Mouse (Mus musculus) erythroblast, embryonic 14.5 days (primary cell): ENCODE results near the gene Hmgxb4. TPM values are rescaled to one million over a fixed set of nuclear protein-coding genes. Genes with fewer than 3 reads are reported as not detected.
"Not testable (repeated sequence)": the region's sequence is repeated elsewhere in the genome, so short reads cannot be mapped to it uniquely, and the experiment has no call there.

Source experiments
- H3K27me3 ChIP-seq: 2 replicates; pipeline ENCODE4 v1.6.1; 2012; ENCODE audit warnings: inconsistent platforms; ENCODE audit not compliant: control insufficient read depth
- H3K36me3 ChIP-seq: 2 replicates; pipeline ENCODE4 v1.6.1; 2012; ENCODE audit warnings: mild to moderate bottlenecking, inconsistent platforms; ENCODE audit not compliant: control insufficient read depth
- H3K4me1 ChIP-seq: 2 replicates; pipeline ENCODE4 v1.6.1; 2012; ENCODE audit warnings: inconsistent platforms; ENCODE audit not compliant: control insufficient read depth
- H3K4me3 ChIP-seq: replicated peaks from 2 replicates; pipeline ENCODE3; 2012; ENCODE audit warnings: moderate library complexity, mild to moderate bottlenecking, inconsistent platforms
- H3K9me3 ChIP-seq: 2 replicates; pipeline ENCODE4 v1.6.1; 2012; ENCODE audit warnings: low read length, inconsistent platforms, mixed read lengths; ENCODE audit not compliant: control insufficient read depth
- GATA1 ChIP-seq: IDR thresholded peaks from 2 replicates; pipeline ENCODE4 v1.6.1; 2012; ENCODE audit warnings: low read length, inconsistent platforms, mixed read lengths
- TAL1 ChIP-seq: IDR thresholded peaks from 3 replicates; pipeline ENCODE4 v1.6.1; 2012; ENCODE audit warnings: low read length, inconsistent platforms, mixed read lengths
- polyA plus RNA-seq: library from polyadenylated mRNA; stranded (reverse); fragments of >175 nt; gene quantifications from 2 replicates; pipeline ENCODE4 v1.2.3, GENCODE M21; 2012

The Hmgxb4 gene
- polyA plus RNA-seq = 0.45 and 1.3 TPM in 2 replicates

DNA sequence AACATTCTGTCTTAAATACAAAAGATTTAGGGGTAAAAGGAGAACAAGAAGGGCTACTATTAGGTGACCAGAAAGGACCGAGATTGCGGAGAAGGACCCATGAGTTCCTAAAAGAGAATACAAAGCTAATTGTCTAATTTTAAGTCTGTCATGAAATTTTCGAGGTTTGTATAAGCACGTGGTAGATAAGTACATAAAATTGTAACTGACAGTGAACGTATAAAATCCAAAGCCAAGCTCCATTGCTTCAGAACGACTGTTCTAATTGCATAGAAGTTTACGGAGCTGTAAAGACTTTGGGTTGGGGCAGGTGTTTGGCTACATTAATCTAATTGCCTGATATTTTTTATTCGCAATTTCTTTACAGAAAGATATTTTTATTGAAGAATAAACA, at the start of gene Hmgxb4:
TSS of gene Hmgxb4 (plus strand) at position 276 of the 394 bp plus-strand sequence.
- Histone ChIP-seq H3K9me3 (no peaks in the 10 kb centered on the region), H3K36me3 (peaks cover 2% of the 10 kb centered on the region), H3K27me3 (peaks cover 30% of the 10 kb centered on the region), H3K4me3 (peak within 1 kb of the TSS; percentile 84), H3K4me1 (peaks cover 20% of the 10 kb centered on the region)
- no peak for TF ChIP-seq GATA1
- TF ChIP-seq TAL1 = no peak

DNA sequence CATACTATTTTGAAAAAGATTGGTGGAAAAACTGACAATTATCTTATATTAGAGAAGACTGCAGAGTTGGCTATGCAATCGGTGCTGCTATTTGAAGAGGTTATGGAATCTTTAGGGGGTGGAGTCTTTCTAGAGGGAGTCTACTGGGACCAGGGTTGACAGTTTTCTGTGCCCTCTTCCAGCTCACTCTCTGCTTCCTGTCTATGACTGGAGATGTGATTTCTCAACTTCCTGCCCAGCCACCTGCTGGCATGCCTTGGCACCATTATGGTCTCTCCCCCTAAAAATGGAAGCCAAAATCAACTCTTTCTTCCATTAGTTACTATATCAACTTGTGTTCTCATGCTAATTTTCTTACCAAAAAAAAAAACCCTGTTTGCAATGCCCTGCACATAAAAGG, 43.7 kb upstream of the Hmgxb4 start:
- no peaks in the 10 kb centered on the region for H3K27me3 ChIP-seq
- TF ChIP-seq TAL1 (no peak), GATA1 (no peak)
- no peak overlapping the region for H3K4me3 ChIP-seq
- H3K9me3 ChIP-seq = no peaks in the 10 kb centered on the region
- H3K4me1 ChIP-seq = no peaks in the 10 kb centered on the region
- no peaks in the 10 kb centered on the region for H3K36me3 ChIP-seq

DNA sequence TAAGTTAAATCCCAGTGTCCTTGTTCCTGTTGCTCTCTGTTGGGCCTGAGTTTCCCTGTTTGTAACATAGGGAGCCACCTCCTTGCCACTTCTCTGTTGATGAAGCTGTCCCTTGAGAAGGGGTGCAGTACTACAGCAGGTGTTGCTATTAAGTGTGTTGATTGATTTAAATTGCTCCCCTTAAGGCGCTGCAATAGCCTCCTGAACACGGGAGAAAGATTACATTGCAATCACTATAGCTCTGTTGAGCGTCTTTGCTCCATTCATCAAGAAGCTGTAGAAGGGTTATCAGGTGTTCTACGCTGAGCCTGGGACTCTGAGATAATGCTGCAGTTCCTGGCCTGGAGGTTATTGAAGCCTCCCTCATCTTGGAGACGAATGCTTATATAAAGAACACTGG, 29.2 kb upstream of the Hmgxb4 start:
- TF ChIP-seq TAL1 (no peak), GATA1 (no peak)
- Histone ChIP-seq H3K4me3 (no peak overlapping the region), H3K36me3 (no peaks in the 10 kb centered on the region), H3K27me3 (no peaks in the 10 kb centered on the region), H3K4me1 (no peaks in the 10 kb centered on the region), H3K9me3 (no peaks in the 10 kb centered on the region)

DNA sequence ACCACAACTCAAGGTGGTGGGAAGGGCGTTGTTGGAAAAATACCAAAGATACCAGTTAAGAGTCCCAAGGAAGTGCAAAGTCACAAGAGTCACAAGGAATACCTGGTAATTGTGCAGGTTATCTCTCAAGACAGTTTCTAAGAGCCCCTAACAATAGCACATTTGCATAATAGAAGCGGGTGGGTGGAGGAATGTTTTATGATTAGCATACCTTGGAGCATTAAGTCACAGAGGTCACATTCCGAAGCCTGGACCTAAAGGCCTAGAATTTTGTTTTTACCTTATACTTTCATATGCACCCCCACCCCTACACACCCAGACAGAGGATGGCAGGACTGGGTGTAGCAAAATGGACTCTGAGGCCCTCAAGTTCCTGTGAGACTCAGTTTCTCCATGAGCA, 22.9 kb upstream of the Hmgxb4 start:
- H3K4me1 ChIP-seq, H3K9me3 ChIP-seq, H3K4me3 ChIP-seq, H3K36me3 ChIP-seq, H3K27me3 ChIP-seq: not testable (repeated sequence)

DNA sequence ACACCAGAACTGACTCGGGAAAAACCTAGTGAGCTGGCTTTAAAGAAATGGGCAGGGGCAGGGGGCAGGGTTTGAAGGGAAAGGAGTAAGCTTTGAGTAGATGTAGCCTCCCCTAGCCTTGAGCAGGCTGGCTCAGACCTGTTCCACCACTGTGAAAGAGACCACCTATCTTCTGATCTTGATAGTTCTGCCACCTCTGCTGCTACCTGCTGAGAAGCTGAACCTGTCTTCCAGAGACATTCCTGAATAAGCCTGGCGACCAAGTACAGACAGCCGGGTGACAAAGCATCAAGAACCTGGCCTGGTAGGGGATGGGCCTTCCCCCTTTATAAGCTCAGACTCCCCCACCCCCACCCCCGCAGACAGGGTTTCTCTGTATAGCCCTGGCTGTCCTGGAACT, 21.5 kb upstream of the Hmgxb4 start:
- no peak for TF ChIP-seq GATA1
- no peaks in the 10 kb centered on the region for H3K27me3 ChIP-seq
- no peak overlapping the region for H3K4me3 ChIP-seq

DNA sequence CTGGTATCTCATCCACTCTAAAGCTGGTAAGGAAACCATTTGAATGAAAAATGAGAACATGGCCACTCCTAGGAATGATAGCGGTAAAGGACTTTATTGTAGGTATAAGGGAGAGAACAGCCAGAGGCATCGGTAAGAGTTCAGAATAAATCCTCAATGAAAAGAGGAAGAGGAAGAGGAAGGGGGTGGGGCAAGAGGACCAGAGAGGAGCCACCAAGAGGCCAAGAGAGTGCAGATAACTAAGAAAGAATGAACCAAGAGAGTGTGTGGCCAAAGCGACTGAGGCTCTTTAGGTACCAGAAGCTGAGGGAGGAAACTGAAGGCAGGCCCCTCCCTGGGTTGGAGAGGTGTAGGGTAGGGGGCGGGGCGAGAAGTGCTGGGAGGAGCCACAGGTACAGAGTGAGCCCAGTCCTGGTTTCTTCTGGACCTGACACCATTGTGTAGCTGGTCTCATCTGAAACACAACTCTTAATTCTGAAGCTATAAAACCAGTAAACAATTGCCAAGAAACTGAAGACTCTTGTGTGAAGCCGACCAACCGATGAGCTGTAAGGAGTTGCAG, 20.8 kb upstream of the Hmgxb4 start:
- no peaks in the 10 kb centered on the region for H3K9me3 ChIP-seq
- H3K4me3 ChIP-seq = no peak overlapping the region
- no peak for TF ChIP-seq TAL1
- TF ChIP-seq GATA1 = no peak
- no peaks in the 10 kb centered on the region for H3K36me3 ChIP-seq
- H3K27me3 ChIP-seq = no peaks in the 10 kb centered on the region
- no peaks in the 10 kb centered on the region for H3K4me1 ChIP-seq

More for the DNA sequence above, 21.5 kb upstream of the Hmgxb4 start:
- Histone ChIP-seq H3K9me3 (no peaks in the 10 kb centered on the region), H3K4me1 (no peaks in the 10 kb centered on the region), H3K36me3 (no peaks in the 10 kb centered on the region)

DNA sequence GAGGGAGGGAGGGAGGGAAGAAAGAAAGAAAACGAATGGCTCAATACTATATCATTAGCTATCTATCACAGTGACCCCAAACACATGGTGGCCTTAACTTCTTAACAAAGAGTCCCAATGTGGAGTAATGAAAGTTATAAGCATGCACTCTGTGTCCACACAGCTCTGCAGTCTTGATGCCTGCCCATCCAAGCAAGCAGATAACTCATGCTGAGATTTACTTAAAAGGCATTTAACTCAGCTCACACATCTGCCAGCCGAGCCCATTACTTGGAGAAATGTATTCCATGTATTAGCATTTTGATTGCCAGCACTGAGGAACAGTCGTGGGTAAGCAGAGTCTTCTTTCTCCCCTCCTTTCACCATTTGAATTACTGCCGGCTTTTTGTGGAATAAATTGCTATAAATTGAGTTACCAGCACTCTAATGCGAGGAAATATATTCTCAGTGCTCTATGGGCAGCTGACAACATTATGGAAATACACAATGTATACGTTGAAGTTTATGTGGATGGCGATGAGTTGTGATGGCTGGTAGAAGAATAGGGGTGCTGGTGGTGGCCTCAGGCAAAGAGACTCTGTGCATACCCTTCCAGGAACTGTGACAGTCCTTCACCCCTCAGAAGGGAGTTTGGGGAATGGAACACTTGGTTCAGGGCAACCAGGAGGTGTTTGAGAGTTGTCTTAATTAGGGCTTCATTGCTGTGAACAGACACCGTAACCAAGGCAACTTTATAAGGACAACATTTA, 19.9 kb upstream of the Hmgxb4 start:
- Histone ChIP-seq H3K4me1 (no peaks in the 10 kb centered on the region), H3K9me3 (no peaks in the 10 kb centered on the region), H3K4me3 (no peak overlapping the region), H3K36me3 (no peaks in the 10 kb centered on the region), H3K27me3 (no peaks in the 10 kb centered on the region)
- TF ChIP-seq GATA1 (no peak), TAL1 (no peak)

DNA sequence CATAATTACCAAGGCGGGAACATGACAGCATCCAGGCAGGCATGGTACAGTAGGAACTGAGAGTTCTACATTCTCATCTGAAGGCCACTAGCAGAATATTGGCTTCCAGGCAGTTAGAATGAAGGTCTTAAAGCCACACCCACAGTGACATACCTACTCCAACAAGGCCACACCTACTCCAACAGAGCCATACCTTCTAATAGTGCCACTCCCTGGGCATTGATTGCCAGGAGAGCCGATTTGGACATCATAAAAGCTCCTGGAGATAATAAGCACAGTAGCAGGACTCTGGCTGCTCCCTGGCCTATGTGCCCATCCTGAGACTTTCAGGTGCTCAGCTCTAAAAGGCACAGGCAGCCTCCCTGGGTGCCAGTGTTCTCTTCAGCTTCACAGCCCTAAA, 19.3 kb upstream of the Hmgxb4 start:
- Histone ChIP-seq H3K36me3 (no peaks in the 10 kb centered on the region), H3K4me3 (no peak overlapping the region), H3K4me1 (no peaks in the 10 kb centered on the region), H3K9me3 (no peaks in the 10 kb centered on the region), H3K27me3 (no peaks in the 10 kb centered on the region)
- TF ChIP-seq GATA1 = no peak
- TF ChIP-seq TAL1 = no peak

DNA sequence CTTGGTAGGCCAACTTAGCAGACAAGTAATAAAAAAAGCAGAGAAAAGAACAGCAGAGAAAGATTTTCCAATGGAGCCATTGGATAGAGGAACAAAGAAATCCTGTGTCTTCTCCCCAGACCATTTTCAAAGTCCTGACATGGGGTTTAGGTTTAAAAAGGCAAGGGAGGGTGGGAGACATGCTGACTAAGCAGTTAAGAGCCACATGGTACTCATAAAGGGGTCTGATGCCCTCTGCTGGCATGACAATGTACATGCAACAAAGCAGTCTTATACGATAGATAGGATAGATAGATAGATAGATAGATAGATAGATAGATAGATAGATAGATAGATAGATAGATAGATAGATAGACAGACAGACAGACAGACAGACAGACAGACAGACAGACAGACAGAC, 15.7 kb upstream of the Hmgxb4 start:
- Histone ChIP-seq H3K4me3 (no peak overlapping the region), H3K36me3 (no peaks in the 10 kb centered on the region), H3K4me1 (0 out of 2 replicates have a peak, but pooled peaks cover 1% of the 10 kb centered on the region), H3K27me3 (no peaks in the 10 kb centered on the region), H3K9me3 (no peaks in the 10 kb centered on the region)
- TF ChIP-seq TAL1 = no peak
- TF ChIP-seq GATA1 = no peak
